Mouse (Mus musculus) 3134 (cell line): ENCODE data around the gene Ebf1.

Source experiments
- DNase-seq: peaks from one replicate; pipeline ENCODE4 v3.0.0-alpha.2; 2011; ENCODE audit warnings: low spot score; ENCODE audit not compliant: insufficient read length; ENCODE audit errors: extremely low read depth

The Ebf1 gene

GRCm38 (mm10) chr11:44925806-44926525, 308.8 kb downstream of the Ebf1 start:
- DNase-seq = no peak

- no peak for DNase-seq
Observed at GRCm38 (mm10) chr11:44928403-44928802, 311.3 kb downstream of the Ebf1 start.

DNA sequence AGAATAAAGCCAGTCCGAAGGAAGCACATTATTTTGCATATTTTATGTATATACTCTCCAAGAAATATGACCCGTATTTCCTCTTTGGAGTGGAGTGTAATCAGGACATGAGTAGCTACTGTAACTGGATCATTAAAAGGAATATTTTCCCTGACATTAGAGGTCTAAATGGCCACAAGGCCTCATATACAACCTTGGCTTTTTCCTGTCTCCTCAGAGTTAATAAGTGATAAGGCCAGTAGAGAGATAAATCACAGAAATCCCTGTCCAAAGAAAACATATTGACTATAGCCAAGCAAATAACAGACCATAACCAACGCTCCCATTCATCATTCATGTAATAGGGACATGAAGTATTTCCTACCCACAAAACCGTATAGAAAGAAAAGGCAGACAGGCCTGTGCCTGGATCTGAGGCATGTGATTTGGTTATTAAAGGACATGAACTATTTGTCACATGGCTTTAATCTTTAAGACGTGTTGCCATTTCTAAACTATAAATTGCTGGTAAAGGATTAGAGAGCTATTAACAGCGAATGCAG, 315.9 kb downstream of the Ebf1 start:
- no peak for DNase-seq

GRCm38 (mm10) chr11:44943781-44944180, 326.7 kb downstream of the Ebf1 start:
- peak; percentile 54 for DNase-seq

DNA sequence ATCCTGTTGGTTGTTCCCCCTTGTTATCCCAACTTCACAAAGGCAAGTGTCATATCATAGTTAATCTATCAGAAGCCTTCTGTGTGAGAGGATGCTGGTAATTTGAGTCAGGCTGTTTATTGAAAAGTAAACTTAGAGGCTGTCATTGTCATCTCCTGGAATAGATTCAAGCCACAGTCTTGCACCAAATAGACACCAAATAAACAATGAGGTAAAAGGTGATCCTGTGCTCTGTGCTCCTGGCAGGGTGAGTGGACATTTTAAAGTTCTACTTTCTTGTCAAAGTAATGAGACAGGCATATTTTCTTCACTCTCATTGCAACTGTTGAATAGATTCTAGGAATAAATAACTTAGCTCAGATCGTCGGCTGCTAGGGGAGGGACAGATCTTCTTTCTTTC, 327.3 kb downstream of the Ebf1 start:
- peak; percentile 25 for DNase-seq

DNA sequence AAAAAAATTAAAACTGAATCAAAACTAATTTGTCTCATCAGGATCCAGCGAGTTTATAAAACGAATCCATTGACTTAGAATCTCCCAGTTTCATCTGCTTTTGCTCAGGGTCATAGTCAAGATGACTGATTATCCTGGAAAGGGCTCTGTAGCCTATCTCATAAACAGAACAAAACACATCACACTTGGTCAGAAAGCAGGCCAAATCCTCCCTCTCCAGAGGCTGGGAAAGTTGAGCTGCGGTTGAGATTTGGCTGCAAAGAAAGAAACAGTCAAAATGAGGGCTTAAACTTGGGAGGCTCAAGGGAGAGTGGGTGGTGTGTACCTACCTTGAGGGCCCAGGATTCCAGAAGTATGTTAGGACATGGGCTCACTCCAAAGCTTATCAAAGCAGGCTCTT, 329.5 kb downstream of the Ebf1 start:
- no peak for DNase-seq

- peak; percentile 72 for DNase-seq
Observed at GRCm38 (mm10) chr11:44948541-44948940, 331.4 kb downstream of the Ebf1 start.

DNA sequence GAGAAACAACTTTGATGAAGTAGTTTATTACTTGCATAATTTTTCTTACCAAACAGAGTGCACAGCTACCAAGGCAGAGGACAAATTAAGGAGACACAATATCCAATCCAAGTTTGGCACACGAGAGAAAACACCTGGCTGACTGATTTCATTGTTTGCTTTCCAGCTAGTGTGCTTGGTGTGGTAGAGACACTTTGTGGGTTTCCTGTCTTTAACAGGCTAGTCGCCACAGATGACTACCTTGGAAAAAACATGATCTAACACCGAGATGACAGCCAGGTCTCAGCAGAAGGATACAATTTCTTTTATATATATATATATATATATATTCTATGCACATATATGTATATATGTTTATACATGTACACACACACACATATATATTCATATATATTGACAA, 332.0 kb downstream of the Ebf1 start:
- DNase-seq = no peak

GRCm38 (mm10) chr11:44950319-44950718, 333.2 kb downstream of the Ebf1 start:
- DNase-seq = no peak

DNA sequence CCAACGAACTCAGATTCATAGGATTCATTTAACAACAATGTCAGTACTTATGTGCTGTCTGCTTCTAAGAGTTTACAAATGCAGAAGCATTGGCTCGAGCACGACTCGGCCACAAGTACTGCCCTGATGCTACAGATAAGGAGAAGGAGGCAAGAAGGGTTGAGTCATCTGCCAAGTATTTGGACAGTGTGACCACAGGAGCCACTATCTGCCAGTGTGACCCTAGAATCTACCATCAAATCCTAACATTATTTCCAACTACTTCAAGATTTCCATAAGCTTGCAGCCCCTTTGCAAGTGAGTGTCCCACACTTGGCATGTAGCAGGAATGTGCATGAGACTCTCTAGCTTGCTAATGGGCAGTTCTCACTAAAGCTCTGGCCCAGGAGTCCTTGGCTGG, 334.4 kb downstream of the Ebf1 start:
- DNase-seq = peak; percentile 83

DNA sequence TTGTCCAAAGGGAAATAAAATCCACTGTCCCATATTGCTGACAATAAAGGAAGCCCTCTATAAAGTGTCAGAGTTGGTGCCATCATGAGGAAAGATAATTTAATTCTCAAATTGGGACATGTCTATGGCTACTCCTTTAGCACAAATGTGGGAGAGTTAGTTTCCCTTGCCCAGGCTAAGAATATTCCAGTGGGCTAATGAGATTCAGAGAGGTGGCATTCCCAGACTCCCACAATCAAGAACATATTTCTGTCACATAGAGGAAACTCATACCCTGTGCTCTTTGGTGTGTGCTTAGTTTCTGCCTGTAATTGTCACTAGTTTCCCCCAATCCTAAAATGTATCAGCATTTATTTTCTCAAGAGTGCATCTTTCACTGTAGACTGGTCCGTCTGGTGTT, 336.2 kb downstream of the Ebf1 start:
- DNase-seq = no peak

GRCm38 (mm10) chr11:44953863-44954262, 336.7 kb downstream of the Ebf1 start:
- no peak for DNase-seq

- no peak for DNase-seq
Observed at GRCm38 (mm10) chr11:44954362-44954761, 337.2 kb downstream of the Ebf1 start.

DNA sequence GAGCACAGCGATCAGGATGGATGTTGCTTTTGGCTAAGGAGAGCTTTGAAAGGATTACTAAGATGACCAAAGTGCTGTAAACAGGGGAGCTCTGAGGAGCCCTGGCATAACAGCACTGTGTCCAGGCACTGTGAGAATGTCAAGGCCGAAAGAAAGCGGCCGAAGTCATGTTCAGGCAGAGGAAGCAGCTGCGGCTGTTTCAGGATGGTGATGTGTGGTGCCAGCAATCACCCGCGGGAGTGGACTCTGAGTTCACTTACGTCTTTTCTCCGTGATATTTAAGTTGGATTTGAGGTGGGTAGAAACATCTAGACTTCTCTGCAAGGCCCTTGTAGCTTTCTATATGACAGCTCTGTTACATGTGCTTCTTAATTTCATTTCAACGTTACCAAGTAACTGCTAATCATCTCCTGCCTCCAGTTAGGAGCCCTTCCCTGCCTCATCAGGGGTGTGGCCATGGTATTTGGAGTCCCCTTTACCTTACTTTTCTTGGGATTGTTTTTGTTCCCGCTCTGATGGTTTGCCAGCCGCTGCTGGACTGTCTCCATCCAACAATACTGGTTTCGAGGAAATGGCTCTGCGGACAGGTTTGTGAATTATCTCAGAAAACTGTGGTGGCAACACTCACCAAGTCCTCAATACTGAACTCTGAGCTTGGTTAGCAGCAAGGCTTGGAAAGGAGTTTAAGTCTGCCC, 345.8 kb downstream of the Ebf1 start:
- DNase-seq = no peak

GRCm38 (mm10) chr11:44969011-44969410, 351.9 kb downstream of the Ebf1 start:
- no peak for DNase-seq

GRCm38 (mm10) chr11:44974271-44974670, 357.2 kb downstream of the Ebf1 start:
- DNase-seq = no peak

GRCm38 (mm10) chr11:44975151-44975550, 358.0 kb downstream of the Ebf1 start:
- no peak for DNase-seq

- no peak for DNase-seq
Observed at GRCm38 (mm10) chr11:44976254-44976802, 359.2 kb downstream of the Ebf1 start.

- no peak for DNase-seq
Observed at GRCm38 (mm10) chr11:44977921-44978397, 360.8 kb downstream of the Ebf1 start.

GRCm38 (mm10) chr11:44979391-44979790, 362.3 kb downstream of the Ebf1 start:
- DNase-seq = no peak

DNA sequence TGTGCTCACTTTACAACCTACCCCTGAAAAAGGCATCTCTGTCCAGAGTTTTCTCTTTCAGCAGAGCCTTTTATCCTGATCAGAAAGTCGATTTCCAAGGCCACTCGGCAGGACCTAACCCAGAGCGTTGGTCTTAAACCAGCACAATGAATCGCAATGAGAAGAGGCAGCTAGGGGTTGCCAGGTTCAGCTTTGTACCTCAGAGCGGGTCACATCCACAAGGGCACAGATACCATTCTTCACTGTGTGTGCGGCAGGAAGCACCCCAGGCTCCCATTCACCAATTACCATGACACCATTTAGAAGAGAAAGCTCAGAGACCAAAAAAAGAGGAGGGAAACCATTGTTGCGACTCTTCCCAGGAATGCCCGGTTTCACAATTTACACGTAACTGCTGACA, 365.1 kb downstream of the Ebf1 start:
- DNase-seq = no peak

DNA sequence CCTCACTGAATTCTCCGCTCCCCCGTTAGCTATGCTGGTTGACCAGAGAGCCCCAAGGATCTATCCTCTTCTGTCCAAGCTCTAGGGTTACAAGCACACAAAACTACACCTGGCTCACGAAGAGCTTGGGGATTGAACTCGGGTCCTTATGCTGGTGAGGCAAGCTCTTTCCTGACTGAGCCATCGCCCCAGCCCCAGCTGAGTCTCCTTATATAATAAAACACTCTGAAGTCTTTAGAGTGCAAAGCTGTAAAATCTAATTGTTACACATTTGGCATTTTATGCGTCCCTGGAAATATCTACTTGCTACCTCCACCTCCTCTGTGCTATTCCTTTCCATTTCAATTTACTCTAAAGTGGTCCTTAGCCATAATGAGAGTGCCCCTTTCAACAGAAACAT, 366.8 kb downstream of the Ebf1 start:
- no peak for DNase-seq
